Mouse (Mus musculus) myocyte (in vitro differentiated cells): ENCODE measurements around the gene Hist1h1e.

Experiments
- CEBPB ChIP-seq: IDR thresholded peaks from 2 replicates; pipeline ENCODE4 v1.6.1; 2011; ENCODE audit warnings: mild to moderate bottlenecking, moderate library complexity; ENCODE audit not compliant: poor library complexity, insufficient read depth, severe bottlenecking
- E2F4 ChIP-seq: IDR thresholded peaks from one replicate; pipeline ENCODE4 v1.6.1; 2011; ENCODE audit warnings: mild to moderate bottlenecking, control low read depth, moderate library complexity; ENCODE audit not compliant: insufficient read depth
- MAX ChIP-seq: IDR thresholded peaks from one replicate; pipeline ENCODE4 v1.6.1; 2011; ENCODE audit warnings: low read depth, mild to moderate bottlenecking, control low read depth
- POLR2A ChIP-seq: IDR thresholded peaks from one replicate; pipeline ENCODE4 v1.6.1; 2011; ENCODE audit warnings: low read depth, mild to moderate bottlenecking, control low read depth, moderate library complexity; ENCODE audit not compliant: insufficient read length
- USF1 ChIP-seq: IDR thresholded peaks from one replicate; pipeline ENCODE4 v1.6.1; 2011; ENCODE audit warnings: low read depth, mild to moderate bottlenecking, control low read depth, moderate library complexity

DNA sequence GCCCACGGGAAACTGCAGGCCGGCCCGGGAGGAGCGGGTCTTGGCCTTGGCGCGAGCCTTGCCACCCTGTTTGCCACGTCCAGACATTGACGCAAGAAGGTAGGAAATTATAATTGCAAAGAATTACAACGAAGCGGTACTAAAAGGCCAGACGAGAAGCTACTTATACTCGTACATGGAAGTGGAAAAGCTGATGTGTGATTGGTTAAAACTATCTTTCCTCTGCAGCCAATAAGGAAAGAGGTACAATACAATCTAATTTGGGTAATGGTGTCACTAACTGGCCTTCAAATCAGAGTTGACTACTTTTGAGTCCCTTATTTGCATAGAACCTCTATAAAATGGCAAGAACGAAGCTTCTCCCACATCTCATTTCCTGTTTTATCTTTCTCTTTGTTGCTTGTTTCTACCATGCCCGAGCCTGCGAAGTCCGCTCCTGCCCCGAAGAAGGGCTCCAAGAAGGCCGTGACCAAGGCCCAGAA, 51.3 kb downstream of the Hist1h1e start, which contains the start of the genes Hist1h2ae and Hist1h2bg:
- TF ChIP-seq POLR2A (peak; percentile 64), E2F4 (no peak), USF1 (no peak), CEBPB (no peak), MAX (no peak)
